ENCODE assay signal across 20 mouse cellular contexts in genomic region chr14:58563082-58563481, GRCm38 (mm10).
"Had no signal": no experiment of that assay in that cellular context is flagged by ENCODE, and none has a peak within 500 bp of the region (broad histone marks: within the 10 kb centered on the region; RNA-seq: fewer than 3 reads in every experiment).

No protein-coding gene starts in this region.

- H3K4me1 ChIP-seq: lung, embryonic 15.5 days; midbrain, embryonic 12.5 days; midbrain, embryonic 15.5 days; neural tube, embryonic 12.5 days; neural tube, embryonic 15.5 days; stomach, embryonic 15.5 days had no signal

- DNase-seq: kidney, adult 2 months; kidney, postnatal 25 days; layer of hippocampus, adult 9-11 months; lung, adult 18-20 months; lung, postnatal 14 days; right cerebral cortex, adult 18-20 months; right cerebral cortex, postnatal 14 days; right cerebral cortex, postnatal 4 days; thymus, postnatal 25 days had no signal

- H3K4me3 ChIP-seq: layer of hippocampus, adult 2 months; lung, embryonic 15.5 days; midbrain, embryonic 12.5 days; midbrain, embryonic 15.5 days; neural tube, embryonic 12.5 days; neural tube, embryonic 15.5 days; stomach, embryonic 15.5 days had no signal

- H3K27ac ChIP-seq: kidney, postnatal 0 days; layer of hippocampus, adult 2 months; liver, embryonic 14.5 days; lung, embryonic 15.5 days; macrophage; midbrain, embryonic 12.5 days; midbrain, embryonic 15.5 days; neural tube, embryonic 12.5 days; neural tube, embryonic 15.5 days; stomach, embryonic 15.5 days had no signal

- H3K27me3 ChIP-seq: lung, embryonic 15.5 days; midbrain, embryonic 12.5 days; midbrain, embryonic 15.5 days; neural tube, embryonic 12.5 days; neural tube, embryonic 15.5 days; stomach, embryonic 15.5 days had no signal

- H3K4me2 ChIP-seq: liver, embryonic 11.5 days; lung, embryonic 15.5 days; midbrain, embryonic 12.5 days; midbrain, embryonic 15.5 days; neural tube, embryonic 12.5 days; neural tube, embryonic 15.5 days; stomach, embryonic 15.5 days had no signal

- H3K9me3 ChIP-seq: lung, embryonic 15.5 days; midbrain, embryonic 12.5 days; midbrain, embryonic 15.5 days; neural tube, embryonic 12.5 days; neural tube, embryonic 15.5 days; stomach, embryonic 15.5 days had no signal

- H3K9ac ChIP-seq: liver, embryonic 14.5 days; lung, embryonic 15.5 days; midbrain, embryonic 12.5 days; midbrain, embryonic 15.5 days; neural tube, embryonic 12.5 days; neural tube, embryonic 15.5 days; stomach, embryonic 15.5 days had no signal

- ATAC-seq: midbrain, embryonic 15.5 days had no signal

- H3K36me3 ChIP-seq: lung, embryonic 15.5 days; midbrain, embryonic 12.5 days; midbrain, embryonic 15.5 days; neural tube, embryonic 12.5 days; neural tube, embryonic 15.5 days; stomach, embryonic 15.5 days had no signal
